8 mouse cellular contexts compared by ENCODE assay signal in the genomic region with DNA sequence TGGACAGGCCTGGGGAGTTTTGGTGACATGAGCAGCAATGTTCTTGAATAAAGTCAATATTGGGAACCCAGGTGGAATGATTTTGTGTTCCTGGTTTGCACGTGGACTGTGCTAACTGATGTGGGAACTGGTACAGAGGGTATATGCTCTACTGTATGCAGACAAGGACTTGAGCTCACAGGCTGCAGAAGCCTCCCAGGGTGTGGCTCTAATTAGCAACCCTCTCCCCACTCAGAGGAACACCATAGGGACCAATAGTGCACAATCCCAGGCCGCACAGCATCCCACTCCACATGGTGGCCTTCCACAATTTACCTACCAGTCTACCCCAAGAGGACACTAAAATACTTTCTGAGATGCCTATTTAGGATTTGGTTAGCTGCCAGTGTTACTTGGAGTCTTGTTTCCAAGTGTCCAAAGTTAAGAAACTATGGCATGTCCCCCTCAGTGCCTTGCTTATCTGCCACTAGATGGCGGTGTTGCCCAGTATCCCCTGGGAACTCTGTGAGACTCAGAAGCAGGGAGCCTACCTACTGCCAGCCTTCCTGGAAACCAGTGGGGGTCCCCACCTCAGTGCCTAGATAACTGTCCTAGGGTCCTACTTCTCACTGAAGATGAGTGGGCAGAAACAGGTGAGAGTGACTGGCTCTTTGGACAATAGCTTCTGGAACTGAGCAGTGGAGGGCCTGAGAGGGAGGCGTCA.
DNase-seq lines count a peak whose midpoint lies in the region; ATAC-seq and TF ChIP-seq lines count a peak whose summit lies in the region.

No protein-coding gene starts in this region.

- H3K9ac ChIP-seq in CH12.LX (ENCODE audit: insufficient read depth, low read depth) = no peak overlapping the region
- no peak overlapping the region for H3K9ac ChIP-seq in heart, embryonic 12.5 days

- peak; percentile 69 for DNase-seq in CH12.LX (ENCODE audit: extremely low read depth)
- DNase-seq in brain, adult 2 months (ENCODE audit: low read depth, low spot score) = peak; percentile 92
- peak; percentile 77 for DNase-seq in kidney, postnatal 14 days
- peak; percentile 68 to 78 for DNase-seq in lung, adult 18-20 months
- DNase-seq in ovary, postnatal 10 days (ENCODE audit: low spot score) = peak; percentile 52
- DNase-seq in thymus, adult 2 months = peak; percentile 71

- H3K4me1 ChIP-seq in CH12.LX (ENCODE audit: control insufficient read depth in 1 of 2, insufficient read depth in 2 of 2) = no peaks in the 10 kb centered on the region
- H3K4me1 ChIP-seq in embryonic fibroblast, embryonic 13.5 days (ENCODE audit: control insufficient read depth, insufficient read depth, low read length) = no peaks in the 10 kb centered on the region
- H3K4me1 ChIP-seq in heart, embryonic 12.5 days (replicated peaks) = peaks cover 3% of the 10 kb centered on the region; the same call in 1 of the 2 replicates
- H3K4me1 ChIP-seq in thymus, adult 2 months (replicated peaks; ENCODE audit: control insufficient read depth, insufficient read depth, low read length) = no peaks in the 10 kb centered on the region

- no peak overlapping the region for H3K4me2 ChIP-seq in CH12.LX (ENCODE audit: insufficient read depth, low read depth, poor library complexity, severe bottlenecking)
- no peak overlapping the region for H3K4me2 ChIP-seq in heart, embryonic 12.5 days

- no peak for TF ChIP-seq EP300 in CH12.LX (IDR thresholded peaks at IDR 0.05; ENCODE audit: low read length)

- in situ Hi-C loops in CH12.LX (cut with MboI; ENCODE audit: low pct_ligation_motif_present, low pct_unique_long_range_greater_than_20kb, low sequenced_read_pairs) = no loop called here

- dilution Hi-C loops in CH12.LX (cut with MboI; ENCODE audit: extremely low pct_ligation_motif_present, extremely low pct_unique_long_range_greater_than_20kb, low sequenced_read_pairs) = no loop called here

- no peak overlapping the region for H3K27ac ChIP-seq in CH12.LX (ENCODE audit: insufficient read depth, low read depth)
- no peak overlapping the region for H3K27ac ChIP-seq in embryonic fibroblast, embryonic 13.5 days (ENCODE audit: insufficient read depth, low read length)
- no peak overlapping the region for H3K27ac ChIP-seq in heart, embryonic 12.5 days (ENCODE audit: poor library complexity, severe bottlenecking)
- H3K27ac ChIP-seq in thymus, adult 2 months (ENCODE audit: control insufficient read depth, insufficient read depth, low read length) = no peak overlapping the region; the same call in 1 of the 2 replicates

- no peak overlapping the region for H3K4me3 ChIP-seq in CH12.LX (replicated peaks in 1 of 3; ENCODE audit: low read depth in 2 of 3, low read length in 2 of 3, poor library complexity in 1 of 3)
- no peak overlapping the region for H3K4me3 ChIP-seq in embryonic fibroblast, embryonic 13.5 days (ENCODE audit: insufficient read depth, low read length)
- H3K4me3 ChIP-seq in heart, embryonic 12.5 days = no peak overlapping the region
- H3K4me3 ChIP-seq in thymus, adult 2 months (ENCODE audit: control insufficient read depth, insufficient read depth, low read length) = no peak overlapping the region

- 62% methylated on average over 4 of the region's 4 CpGs for WGBS in heart, embryonic 12.5 days
- 73% methylated on average over 4 of the region's 4 CpGs for WGBS in thymus, adult 2 months

- no peak for TF ChIP-seq POLR2A in CH12.LX (IDR thresholded peaks at IDR 0.05; ENCODE audit: low read depth, low read length)
- TF ChIP-seq POLR2A in embryonic fibroblast, embryonic 13.5 days (IDR thresholded peaks at IDR 0.05; ENCODE audit: low read depth, low read length) = no peak
- no peak for TF ChIP-seq POLR2A in thymus, adult 2 months (IDR thresholded peaks at IDR 0.05; ENCODE audit: control insufficient read depth, extremely low read depth, insufficient read depth, low read length, poor library complexity)

- no peaks in the 10 kb centered on the region for H3K9me3 ChIP-seq in CH12.LX (replicated peaks; ENCODE audit: low read length)
- H3K9me3 ChIP-seq in heart, embryonic 12.5 days (replicated peaks) = no peaks in the 10 kb centered on the region

- peak; percentile 89 to 93 for TF ChIP-seq CTCF in CH12.LX (conservative IDR thresholded peaks at IDR 0.05 in 1 of 2, IDR thresholded peaks at IDR 0.05 in 1 of 2; ENCODE audit: low read depth in 2 of 2, low read length in 2 of 2)
- peak; percentile 80; the same call in 1 of the 2 replicates for TF ChIP-seq CTCF in embryonic fibroblast, embryonic 13.5 days (IDR thresholded peaks at IDR 0.05; ENCODE audit: borderline replicate concordance, insufficient read depth, low read length)
- peak; percentile 56; the same call in 1 of the 2 replicates for TF ChIP-seq CTCF in thymus, adult 2 months (IDR thresholded peaks at IDR 0.05; ENCODE audit: borderline replicate concordance, control insufficient read depth, extremely low read depth, insufficient read depth, low read length, poor library complexity)

- peak; percentile 92 for TF ChIP-seq RAD21 in CH12.LX (IDR thresholded peaks at IDR 0.05; ENCODE audit: low read depth, low read length)

- H3K27me3 ChIP-seq in CH12.LX (replicated peaks) = no peaks in the 10 kb centered on the region
- peaks cover 46% of the 10 kb centered on the region for H3K27me3 ChIP-seq in heart, embryonic 12.5 days (replicated peaks)
- H3K27me3 ChIP-seq in thymus, adult 2 months (ENCODE audit: control insufficient read depth, insufficient read depth, low read length) = no peaks in the 10 kb centered on the region

- no peaks in the 10 kb centered on the region for H3K79me2 ChIP-seq in CH12.LX (replicated peaks; ENCODE audit: control insufficient read depth, extremely low read depth, insufficient read depth, poor library complexity, severe bottlenecking)

- peak; percentile 42; the same call in 1 of the 2 replicates for ATAC-seq in heart, embryonic 12.5 days (ENCODE audit: insufficient number of reproducible peaks, low FRiP score)

- no peaks in the 10 kb centered on the region for H3K36me3 ChIP-seq in CH12.LX (replicated peaks in 1 of 2; ENCODE audit: control insufficient read depth in 1 of 2, insufficient read depth in 1 of 2, low read length in 1 of 2)
- H3K36me3 ChIP-seq in heart, embryonic 12.5 days = no peaks in the 10 kb centered on the region
- H3K36me3 ChIP-seq in thymus, adult 2 months (ENCODE audit: control insufficient read depth, insufficient read depth, low read length) = no peaks in the 10 kb centered on the region

TF ChIP-seq in CH12.LX, 34 proteins besides CTCF, POLR2A, EP300 and RAD21:
- TF ChIP-seq UBTF (IDR thresholded peaks at IDR 0.05; ENCODE audit: low read depth, low read length) (no peak), JUN (IDR thresholded peaks at IDR 0.05; ENCODE audit: insufficient read depth, low read depth, low read length) (no peak), ETS1 (conservative IDR thresholded peaks at IDR 0.05; ENCODE audit: low read depth, low read length) (no peak), MAFK (IDR thresholded peaks at IDR 0.05; ENCODE audit: insufficient replicate concordance, low read length) (no peak), ZC3H11A (IDR thresholded peaks at IDR 0.05; ENCODE audit: low read depth, low read length) (peak; percentile 81), SMC3 (IDR thresholded peaks at IDR 0.05; ENCODE audit: low read depth, low read length) (peak; percentile 94)
